Mouse (Mus musculus): ENCODE measurements around the gene Gtpbp1.

- no peak for TF ChIP-seq GATA1 (IDR thresholded peaks at IDR 0.05; ENCODE audit: low read length)
- no peak for TF ChIP-seq TAL1 (IDR thresholded peaks at IDR 0.05; ENCODE audit: low read length)
Observed at GRCm38 (mm10) chr15:79734311-79734710, 43.7 kb downstream of the Gtpbp1 start.

All from erythroblast, embryonic 14.5 days (primary cell).